Mouse (Mus musculus): ENCODE measurements around the gene Asprv1.

Asprv1 gene

DNA sequence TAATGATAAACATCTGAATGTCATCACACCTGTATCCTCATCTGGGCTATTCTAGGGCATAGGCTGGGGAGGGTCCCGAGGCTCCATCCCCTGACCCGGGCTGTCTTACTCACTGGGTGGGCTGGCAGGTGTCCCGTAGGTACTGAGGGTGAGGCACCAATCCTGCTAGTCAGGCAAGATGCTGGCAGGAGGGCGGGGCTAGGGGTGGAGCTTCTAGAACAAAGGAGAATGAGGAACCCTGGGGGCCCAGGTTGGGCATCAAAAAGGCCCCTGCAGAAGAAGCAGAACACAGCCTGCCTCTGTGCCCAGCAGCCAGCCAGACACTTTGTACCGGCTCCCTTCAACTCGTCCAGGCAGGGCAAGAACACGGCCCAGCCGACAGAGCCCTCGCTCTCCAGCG is at the start of gene Asprv1:
Asprv1 (plus strand) TSS at position 219 of the 400 bp plus-strand sequence.
- DNase-seq: no peak

DNA sequence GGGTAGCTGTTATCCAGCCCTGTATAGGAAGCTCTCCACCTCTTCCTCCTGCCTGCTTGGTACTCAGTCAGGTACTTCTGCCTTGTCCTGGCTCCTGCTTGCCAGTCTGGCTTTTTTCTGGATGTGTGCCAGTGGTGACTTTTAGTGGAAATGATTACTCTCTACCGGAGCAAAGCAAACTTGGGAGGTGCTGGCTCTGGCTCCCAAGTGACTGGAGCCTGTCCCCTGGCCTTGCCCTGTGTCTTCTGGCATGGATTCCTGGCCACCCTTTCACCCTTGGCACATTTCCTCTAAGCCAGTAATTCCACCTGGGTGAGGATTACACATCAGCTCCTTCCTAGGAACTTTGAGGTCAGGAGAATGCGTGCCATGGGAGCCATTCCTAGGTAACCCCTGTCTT is 49.6 kb upstream of the Asprv1 start:
- DNase-seq: peak; percentile 40

DNA sequence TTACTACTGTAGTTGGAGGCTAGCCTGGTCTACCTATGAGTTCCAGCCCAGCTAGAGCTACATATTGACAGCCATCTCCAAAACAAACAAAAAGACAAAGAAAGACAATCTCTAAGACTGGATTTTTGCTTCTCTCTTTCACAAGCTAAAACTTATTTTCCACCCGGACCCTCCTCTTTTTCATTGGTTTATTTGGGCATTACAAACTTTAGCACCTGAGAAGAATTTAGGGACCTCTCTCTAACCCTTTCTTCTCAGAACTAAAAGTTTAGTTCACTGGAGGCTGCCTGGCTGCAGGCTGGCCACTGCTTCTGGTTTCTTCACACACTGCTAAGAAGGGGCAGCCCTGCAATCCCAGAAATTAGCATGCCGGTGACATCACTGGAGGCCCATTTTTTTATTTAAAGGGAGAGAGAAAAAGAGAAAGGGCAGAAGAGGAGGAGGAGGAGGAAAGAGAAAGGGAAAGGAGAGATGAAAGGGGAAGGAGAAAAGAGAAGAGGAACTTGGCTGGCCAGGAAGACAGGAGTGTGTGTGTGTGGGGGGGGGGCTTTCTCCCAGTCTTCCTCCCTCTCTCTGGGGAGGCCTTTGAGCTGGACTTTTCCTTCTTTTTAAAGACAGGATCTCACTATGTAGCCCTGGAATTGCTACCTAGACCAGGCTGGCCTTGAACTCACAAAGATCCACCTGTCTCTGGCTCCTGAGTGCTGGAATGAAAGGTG is 48.7 kb upstream of the Asprv1 start:
- no peak for DNase-seq

DNA sequence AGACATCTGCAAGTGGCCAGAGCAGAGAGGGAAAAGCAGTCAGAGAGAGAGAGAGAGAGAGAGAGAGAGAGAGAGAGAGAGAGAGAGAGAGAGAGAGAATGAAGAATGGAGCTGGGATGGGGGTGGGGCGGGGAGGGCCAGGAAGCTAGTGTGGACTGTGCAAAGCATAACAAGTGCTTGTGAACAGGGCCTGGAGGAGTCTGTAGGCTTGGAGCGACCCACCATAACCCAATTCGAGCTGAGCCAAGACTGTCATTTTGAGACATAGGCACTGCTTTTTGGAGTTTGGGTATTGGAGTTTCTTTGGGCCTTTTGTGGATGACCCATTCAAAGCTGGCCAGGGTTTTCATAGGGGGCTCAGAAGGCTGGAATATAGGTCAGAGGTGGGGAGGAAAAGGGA is 48.0 kb upstream of the Asprv1 start:
- DNase-seq: no peak

DNA sequence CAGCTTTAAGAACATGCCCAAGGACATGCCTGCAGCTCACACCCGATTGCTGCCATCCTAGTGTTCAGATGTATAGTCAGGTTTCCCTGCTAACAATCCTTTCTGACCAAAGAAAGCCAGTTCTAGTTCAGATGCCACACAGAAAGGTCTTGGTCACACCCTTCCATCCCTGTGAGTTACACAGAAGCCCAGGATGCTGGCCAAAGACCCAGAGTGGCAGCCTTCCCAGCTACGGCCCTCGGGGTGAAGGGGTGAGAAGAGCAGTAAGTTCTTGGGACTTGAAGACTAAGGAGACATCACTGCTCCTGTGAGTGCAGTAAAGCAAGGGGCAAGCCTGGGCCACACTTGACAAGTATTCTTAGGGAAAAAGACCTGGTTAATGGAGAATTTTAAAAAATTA is 44.8 kb upstream of the Asprv1 start:
- no peak for DNase-seq

DNA sequence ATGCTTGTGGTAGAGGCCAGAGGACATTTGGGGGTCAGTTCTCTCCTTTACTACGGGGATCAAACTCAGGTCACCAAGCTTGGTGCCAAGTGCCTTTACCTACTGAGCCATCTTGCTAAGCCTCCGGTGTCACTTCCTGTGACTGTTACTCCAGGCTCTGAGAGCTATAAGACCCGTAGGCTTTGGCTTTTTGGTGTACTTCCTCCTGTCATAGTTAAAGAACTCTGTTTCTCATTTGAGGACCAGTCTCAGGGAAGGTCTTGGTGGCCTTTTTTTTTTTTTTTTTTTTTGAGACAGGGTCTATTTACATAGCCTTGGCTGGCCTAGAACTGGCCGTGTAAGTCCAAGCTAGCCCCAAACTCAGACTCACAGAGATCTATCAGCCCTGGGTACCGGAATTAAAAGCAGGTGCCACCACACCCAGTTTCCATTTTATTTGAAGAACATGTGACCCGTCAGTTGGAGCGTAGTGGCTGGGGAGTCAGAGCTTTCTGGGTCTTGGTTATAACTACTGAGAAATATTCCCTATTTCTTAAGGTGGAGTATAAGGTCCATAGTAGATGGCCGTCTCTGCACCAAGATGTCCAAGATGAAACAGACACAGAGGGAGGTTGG is 44.3 kb upstream of the Asprv1 start:
- no peak for DNase-seq

DNA sequence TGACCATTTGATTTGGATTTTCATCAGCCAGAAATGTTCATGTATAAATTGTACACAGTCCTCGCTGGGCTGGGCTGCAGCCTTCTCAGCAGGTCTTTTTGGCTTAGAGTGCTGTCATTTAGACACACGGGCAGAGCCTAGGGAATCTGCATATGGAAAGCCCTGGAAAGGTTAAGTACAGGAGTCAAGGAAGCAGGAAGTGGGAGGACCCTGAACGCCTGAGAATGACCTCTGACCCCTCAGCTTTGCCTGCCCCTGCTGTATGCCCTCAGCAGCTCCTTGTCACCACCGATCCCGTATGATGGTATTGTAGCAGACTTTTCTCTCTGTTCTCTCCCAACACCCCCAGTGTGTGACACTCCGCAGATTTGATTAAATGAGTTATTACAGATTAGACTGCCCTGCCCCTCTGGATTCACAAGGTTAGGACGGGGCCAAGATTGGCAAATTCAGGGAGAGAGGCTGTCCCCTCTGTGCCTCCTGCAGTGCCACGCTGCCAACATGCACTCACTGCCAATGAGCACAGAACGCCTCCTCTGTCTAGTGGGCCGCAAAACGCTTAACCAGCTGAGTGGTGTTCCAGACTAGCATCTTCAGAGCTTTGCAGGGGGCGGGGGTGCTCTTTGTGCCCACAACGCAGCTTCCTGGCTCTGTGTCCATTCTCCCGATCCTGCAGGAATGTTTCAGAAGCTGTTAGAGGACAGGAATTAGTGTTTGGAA is 43.5 kb upstream of the Asprv1 start:
- DNase-seq: peak; percentile 82

DNA sequence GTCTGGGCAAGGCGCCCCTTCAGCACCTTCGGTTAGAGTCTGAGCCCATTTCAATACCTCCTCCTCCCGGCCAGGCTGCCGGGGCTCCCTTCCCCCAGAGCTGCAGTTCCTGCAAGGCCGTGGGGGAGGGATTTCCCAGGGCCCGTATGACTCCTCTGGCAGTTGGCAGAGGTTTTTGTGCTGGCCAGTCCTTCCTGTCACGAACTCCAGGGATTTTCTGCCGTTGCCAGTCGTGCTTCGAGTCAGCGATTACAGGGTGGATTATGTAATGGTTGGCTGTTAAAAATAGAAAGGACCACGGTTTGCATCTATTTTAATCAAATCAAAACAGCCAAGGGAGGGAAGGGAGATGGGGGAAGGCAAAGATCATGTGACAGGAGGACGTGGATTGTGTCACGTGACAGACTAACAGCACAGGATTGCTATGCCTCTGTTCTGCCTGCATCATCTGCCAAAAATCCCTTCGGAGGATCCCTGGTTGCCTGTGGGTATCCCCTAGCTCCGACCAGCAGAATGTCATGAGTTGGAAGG is 42.8 kb upstream of the Asprv1 start:
- DNase-seq: peak; percentile 95

DNA sequence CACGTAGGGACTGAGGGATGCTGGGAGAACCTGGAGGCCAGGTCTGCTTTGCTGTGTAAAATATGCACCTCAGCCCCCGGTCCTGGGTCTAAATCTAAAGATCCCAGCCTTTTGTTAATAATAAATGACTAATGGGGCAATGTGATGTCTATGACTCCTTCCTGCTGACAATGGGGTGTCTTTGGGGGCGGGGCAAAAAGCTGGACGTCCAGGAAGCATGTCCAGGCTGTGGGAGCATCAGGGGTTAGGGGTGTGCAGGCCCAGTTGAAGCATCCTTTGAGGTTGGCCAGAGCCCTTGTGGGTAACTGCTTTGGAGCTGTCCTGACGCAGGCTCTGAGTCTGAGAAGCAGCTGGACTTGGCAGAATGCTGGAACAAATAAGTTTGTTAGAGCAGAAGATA is 41.9 kb upstream of the Asprv1 start:
- DNase-seq: peak; percentile 65

DNA sequence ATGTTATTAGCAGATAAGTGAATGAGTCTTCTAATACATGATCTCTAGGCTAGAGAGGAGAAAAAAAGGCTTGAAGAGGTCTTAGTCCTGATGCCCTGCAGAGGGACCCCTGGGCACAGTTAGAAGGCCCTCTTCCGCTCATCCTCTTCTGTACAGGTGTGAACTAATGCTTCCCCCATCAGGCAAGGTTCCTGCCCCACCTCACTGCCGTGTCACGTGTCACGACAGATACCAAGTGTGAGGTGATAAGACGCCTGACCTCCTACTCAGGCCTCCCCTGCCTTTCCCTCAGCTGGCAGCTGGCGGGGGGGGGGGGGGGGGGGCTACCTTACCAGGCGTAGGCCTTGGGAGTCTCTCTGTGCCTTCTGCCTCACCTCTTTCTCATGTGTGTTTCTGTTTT is 39.5 kb upstream of the Asprv1 start:
- DNase-seq: no peak

DNA sequence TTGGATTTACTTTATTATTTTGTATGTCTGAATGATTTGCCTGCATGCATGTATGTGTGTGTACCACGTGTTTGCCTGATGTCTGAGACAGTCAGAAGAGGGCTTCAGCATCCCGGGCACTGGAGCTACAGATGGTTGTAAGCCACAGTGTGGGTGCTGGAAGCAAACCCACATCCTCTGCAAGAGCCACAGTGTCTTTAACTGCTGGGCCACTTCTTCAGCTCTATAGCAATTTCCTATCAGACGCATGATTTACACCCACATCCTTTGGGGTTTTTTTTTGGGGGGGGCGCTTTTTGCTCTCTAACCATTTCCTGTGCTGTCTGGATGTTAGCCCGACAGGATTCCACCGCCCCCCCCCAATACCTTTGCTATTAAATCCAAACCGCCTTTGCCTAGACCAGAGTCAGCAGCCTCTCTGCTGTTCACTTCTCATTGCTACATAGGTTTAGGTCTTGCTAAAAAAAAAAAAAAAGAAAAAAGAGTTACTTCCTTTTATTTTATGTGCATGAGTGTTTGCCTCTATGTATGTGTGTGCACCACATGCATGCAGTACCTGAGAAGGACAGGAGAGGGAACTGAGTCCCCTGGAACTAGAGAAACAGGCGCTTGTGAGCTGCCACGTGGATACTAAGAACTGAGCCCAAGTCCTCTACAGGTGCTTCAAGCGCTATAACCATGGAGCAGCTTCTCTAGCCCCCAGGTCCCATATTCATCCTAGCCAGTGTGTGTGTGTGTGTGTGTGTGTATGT is 34.6 kb upstream of the Asprv1 start:
- no peak for DNase-seq

DNA sequence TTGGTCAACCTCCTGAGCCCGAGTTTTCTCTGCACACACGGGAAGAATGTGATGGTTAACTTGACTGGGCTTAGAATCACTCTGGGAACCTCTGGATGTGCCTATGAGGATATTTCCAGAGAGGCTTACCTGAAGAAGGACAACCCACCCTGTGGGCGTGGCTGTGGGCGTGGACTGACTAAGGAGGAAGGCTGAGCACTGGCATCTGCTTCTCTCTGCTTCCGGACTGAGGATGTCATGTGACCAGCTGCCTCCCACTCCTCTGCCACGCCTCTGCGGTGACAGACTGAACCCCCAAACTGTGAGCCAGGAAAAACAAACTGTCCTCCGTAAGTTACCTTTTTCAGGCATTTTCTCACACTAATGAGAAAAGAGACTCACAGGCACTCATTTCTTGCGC is 33.3 kb upstream of the Asprv1 start:
- peak; percentile 40 for DNase-seq

DNA sequence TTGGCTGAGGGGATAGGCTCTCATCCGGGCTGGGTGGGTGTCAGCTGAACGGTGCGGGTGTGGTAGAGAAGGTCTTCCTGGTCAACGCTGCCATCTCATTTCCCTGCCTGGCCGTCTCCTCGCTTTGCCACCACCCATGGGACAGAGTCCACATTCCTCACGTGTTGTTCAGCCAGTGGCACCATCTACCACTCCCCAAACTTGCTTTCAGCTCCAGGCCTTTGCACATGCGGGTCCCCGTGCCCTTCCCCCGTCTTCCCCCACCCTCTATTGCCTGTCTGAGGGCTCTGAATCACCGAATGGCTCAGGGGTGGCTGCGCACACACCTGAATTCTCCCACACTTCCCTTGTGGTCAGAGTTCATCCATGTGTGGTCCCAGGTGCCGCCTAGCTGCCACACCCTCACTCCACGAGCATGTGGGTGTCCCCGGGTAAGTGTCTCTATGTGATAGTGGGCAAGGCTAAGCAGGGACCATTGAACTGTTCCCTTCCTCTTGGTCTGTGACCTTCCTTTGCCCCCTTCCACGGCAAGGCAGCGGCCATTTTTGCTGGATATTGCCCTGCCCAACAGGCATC is 32.0 kb upstream of the Asprv1 start:
- no peak for DNase-seq

DNA sequence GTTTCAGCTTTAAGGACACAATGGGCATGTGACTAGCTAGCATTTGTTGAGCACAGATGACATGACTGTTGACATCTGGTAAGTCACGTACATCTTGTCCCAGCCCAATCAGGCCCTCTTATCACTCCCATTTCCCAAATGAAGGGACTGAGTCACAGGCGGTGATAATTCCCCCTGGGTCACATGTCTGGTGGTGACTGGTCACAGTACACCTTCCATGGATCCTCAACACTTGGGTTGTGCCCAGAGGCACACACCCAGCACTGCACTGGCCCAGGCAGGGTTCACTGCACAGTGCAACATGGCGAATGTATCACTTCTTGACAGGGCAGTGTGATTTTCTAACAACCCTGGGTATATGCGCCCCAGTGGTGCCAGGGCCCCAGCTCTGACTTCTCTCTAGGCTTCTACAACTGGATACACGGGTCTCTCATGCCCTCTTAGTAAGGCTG is 29.2 kb upstream of the Asprv1 start:
- no peak for DNase-seq

DNA sequence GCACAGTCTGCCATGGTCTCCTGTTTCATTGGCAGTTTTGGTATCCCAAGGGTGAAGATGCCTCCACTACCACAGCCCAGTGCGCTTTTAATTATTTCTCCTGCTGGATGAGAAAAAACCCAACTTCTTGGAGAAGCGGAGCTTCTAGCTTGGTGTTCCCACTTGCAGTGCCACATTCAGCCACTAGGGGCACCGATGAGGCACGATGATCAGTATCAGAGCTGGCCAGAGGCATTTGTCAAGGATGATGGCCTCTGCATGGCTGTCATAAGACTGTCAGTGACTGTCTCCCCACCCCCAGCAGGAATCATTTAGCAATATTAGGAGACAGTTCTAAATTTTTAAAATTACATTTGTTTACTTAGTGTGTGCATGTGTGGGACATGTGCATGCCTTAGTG is 28.8 kb upstream of the Asprv1 start:
- DNase-seq: peak; percentile 63

DNA sequence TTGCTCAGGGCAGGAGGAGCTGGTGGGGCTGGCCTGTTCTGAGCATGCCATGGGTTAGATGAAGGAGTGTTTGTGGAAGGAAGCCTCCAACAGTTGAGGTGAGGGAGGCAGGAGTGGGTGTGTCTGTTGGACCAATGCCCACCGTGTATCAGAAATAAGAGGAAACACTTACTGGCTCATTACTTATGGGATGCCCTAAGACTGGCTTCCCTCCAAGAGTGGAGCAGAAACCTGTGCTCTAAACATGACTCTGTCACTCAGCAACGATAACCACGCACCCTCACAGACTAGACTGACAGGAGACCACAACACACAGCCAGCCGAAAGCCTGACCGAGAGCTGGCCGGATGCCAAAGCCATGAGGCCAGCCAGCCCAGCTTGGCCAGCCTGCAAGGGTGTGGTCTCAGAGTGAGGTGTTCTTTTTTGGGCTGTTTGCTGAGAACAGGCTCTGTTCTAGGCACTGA is 28.0 kb upstream of the Asprv1 start:
- peak; percentile 34 for DNase-seq

DNA sequence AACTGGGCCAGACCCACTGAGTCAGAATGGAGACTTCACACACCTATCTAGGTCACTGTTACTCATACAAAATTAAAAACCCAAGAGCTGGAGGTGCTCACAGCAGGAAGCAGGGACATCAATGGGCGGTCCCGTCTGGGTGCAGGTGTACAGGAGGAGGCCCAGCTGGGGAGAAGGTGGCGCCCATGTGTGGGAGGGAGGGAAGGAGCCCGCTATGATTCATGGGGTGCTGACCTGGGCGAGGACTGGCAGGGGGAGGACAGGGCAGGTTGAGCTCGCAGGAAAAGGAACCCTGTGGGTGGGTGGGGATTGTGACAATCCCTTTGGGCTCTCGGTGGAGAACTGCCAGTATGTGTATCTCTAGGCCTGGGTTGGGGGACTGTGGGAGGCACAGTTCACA is 22.7 kb upstream of the Asprv1 start:
- no peak for DNase-seq

DNA sequence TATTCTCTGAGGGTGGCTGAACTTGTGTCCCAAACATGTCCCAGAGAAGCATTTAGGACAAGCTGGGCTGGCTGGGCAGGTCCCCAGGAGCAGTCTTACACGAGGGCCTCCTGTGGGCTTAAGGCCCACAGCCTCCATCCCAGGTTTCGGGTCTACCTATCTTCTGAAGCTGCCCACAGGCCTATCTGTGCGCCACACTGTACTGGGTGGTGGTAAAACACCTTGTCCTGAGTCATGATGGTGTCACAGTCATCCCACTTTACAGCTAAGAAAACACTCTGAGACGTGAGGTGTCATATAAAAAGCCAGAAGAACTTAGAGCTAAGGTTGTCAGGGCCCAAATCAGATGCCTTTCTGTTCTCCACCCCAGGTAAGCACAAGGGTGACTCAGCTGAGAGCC is 21.7 kb upstream of the Asprv1 start:
- no peak for DNase-seq

DNA sequence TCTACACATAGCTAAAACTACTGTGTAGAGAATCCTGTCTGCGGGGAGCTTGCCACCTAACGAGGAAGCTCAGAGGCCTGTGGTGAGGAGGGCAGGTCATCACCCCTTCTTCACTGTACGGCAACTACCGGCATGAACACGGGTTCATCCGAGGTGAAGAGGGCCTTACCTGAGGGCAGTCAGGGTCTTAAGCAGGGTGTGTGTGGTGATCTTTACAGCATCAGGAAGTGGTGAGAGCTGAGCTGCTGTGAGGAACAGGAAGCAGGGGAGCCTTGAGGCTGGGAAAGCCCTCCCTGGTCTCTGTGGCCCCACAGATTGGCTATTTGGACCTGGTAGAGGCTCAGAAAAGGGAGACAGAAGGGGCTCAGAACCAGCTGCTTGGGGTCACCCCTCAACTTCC is 20.5 kb upstream of the Asprv1 start:
- DNase-seq: no peak

DNA sequence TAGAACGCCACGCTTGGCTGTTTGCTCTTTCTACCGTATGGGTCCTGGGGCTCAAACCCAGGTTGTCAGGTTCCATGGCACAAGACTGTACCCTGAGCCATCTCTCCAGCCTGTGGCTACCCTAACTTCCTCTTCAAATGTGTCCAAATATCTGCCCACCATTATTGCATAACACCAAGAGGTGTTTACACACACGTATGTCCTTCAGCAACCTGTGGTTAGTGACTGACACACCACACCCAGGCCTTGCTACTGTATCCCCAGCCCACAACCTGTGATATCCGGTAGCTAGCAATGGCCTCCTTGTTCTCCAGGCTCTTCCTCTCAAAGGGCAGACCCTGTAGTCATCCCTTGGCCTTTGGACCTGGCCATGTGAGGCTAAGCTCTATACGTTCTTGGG is 18.7 kb upstream of the Asprv1 start:
- no peak for DNase-seq

DNA sequence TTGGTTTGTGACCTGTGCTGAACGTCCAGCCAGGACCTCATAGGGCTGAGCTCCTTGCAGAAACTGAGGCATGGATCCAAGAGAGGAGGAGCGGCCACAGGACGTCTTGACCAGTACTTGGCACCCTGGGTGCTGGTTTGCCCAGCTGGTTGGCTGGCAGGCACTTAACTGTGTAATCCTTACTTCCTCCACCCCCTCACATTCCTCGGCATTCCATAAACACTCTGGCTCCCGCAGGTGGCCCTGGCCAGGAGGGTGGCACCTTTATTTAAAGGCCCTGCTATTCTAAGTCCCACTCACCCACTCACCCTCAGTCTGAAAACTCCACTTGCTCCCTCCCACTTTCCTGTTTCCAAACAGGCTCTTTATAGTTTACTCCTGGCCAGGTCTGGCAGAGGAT is 17.2 kb upstream of the Asprv1 start:
- no peak for DNase-seq

DNA sequence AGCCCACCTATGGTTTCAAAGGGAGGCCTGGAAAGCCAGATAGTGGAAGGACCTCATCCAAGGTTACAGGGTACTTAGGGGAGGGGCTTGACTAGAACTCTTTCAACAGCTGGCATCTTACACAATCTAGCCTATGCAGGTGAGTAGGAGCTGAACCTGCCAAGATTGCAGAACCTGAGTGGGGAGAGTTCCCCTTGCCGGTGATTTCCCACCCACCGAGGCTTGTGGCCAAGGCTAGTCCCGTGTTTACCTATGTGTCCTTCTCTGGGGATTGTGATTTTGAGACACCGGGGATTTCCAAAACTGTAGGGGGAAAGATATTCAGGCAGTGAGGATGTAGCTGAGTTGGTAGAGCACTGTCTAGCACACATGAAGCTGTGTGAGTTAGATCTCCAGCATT is 12.7 kb upstream of the Asprv1 start:
- DNase-seq: no peak

DNA sequence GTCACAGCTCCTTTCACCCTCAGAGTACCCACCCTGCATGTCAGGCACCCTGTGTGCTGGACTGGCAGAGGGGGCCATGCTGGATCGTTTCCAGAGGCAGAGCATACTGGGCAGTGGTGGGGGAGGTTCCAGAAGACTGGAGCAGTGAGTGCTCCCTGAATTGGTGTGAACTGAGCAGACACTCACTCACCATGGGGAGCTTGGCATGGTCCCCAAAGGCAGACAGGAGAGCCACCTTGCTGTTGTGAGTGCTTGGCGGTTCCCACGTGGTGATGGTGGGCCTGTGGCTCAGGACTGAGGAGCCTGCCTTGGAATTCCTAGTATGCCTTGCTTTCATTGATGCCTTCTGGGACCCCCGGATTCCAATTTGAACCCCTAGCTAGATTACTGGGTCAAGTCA is 4.8 kb upstream of the Asprv1 start:
- DNase-seq: peak; percentile 38
